Mouse (Mus musculus) urinary bladder, postnatal 36 days (tissue): ENCODE measurements around the gene Slc7a12.

ENCODE experiments used
- DNase-seq, 2 experiments: peaks; one replicate each; pipeline ENCODE4 v3.0.0; 2022; ENCODE audit warnings: low spot score in 2 of 2, mixed read lengths in 1 of 2

The Slc7a12 gene

GRCm38 (mm10) chr3:14480397-14480796 is at the start of gene Slc7a12:
Slc7a12 (plus strand) TSS chr3:14480697.
- DNase-seq, result no peak

DNA sequence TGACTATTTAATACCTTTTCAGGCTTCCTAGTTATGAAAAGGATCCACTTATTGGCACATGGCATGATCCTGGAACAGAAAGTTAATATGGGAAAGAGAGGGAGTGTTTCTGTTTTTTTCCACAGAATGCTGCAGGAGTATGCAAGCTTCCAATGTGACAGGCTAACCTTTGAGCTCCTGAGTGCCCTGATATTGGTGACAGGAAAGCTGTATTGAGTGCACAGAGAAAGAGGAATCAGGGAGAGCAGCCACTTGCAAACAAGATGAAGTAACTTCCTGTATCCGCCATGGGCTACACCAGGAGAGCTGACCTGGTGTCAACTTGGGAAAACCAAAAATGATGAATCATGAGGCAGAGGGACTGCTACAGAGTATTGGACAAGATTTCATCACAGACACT is 48.1 kb upstream of the Slc7a12 start:
- no peak for DNase-seq

- DNase-seq, result no peak
Observed at GRCm38 (mm10) chr3:14446015-14446414, 34.5 kb upstream of the Slc7a12 start.

- no peak for DNase-seq
Observed at GRCm38 (mm10) chr3:14446691-14447090, 33.8 kb upstream of the Slc7a12 start.
